In the genomic region with DNA sequence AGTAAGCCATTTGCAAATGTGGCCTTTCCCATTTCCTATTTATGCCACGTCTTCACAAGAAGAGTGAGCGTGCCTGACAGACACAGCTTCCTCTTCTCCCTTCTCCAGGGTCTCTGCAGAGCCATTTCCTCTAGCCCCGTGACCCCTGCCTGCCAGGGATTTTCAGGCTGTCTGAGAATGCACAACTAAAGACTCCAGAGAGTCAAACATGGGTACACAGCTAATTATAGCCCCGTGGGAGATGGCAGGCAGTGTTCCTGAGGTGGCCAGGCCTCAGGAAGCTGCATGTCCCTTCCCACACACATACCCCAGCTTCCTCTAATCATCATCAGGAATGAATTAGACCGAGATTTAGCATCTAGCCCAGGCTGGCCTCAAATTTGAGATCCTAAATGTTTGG, we compare ENCODE assay signal across 8 mouse cellular contexts. TPM values are rescaled to one million over a fixed set of nuclear protein-coding genes. Genes with fewer than 3 reads are reported as not detected.
DNase-seq lines count a peak whose midpoint lies in the region; ATAC-seq lines count a peak whose summit lies in the region.

No protein-coding gene starts in this region.

- intact Hi-C loops in heart, postnatal 10 days (cut with DNase I), result no loop called here

- no peaks in the 10 kb centered on the region for H3K9me3 ChIP-seq in neural tube, embryonic 11.5 days (ENCODE audit: control insufficient read depth, low read length)
- no peaks in the 10 kb centered on the region for H3K9me3 ChIP-seq in limb, embryonic 11.5 days (ENCODE audit: control insufficient read depth, low read length)
- H3K9me3 ChIP-seq in neural tube, embryonic 13.5 days, result no peaks in the 10 kb centered on the region

- peaks cover 8% of the 10 kb centered on the region; the same call in 1 of the 2 replicates for H3K4me1 ChIP-seq in neural tube, embryonic 11.5 days (ENCODE audit: control insufficient read depth, insufficient read depth, low read length)
- peaks cover 7% of the 10 kb centered on the region; the same call in 1 of the 2 replicates for H3K4me1 ChIP-seq in limb, embryonic 11.5 days (ENCODE audit: control insufficient read depth, insufficient read depth, low read length)
- peaks cover 24% of the 10 kb centered on the region for H3K4me1 ChIP-seq in neural tube, embryonic 13.5 days (replicated peaks)

- no peak for ATAC-seq in neural tube, embryonic 11.5 days (ENCODE audit: insufficient read depth, low FRiP score, low TSS enrichment)
- ATAC-seq in limb, embryonic 11.5 days (ENCODE audit: insufficient number of reproducible peaks, low FRiP score, low TSS enrichment, low read depth), result no peak
- ATAC-seq in neural tube, embryonic 13.5 days (ENCODE audit: low read depth), result peak; percentile 42; the same call in 1 of the 2 replicates
- ATAC-seq in monocyte, adult 5-6 weeks (replicated peaks; ENCODE audit: insufficient number of reproducible peaks, low FRiP score, low TSS enrichment, poor library complexity, severe bottlenecking), result no peak

- H3K27ac ChIP-seq in neural tube, embryonic 11.5 days (ENCODE audit: low read depth, low read length), result peak overlapping the region; percentile 40; the same call in 1 of the 2 replicates
- H3K27ac ChIP-seq in limb, embryonic 11.5 days (replicated peaks; ENCODE audit: low read depth, low read length), result peak overlapping the region; percentile 53
- H3K27ac ChIP-seq in neural tube, embryonic 13.5 days (replicated peaks), result peak overlapping the region; percentile 67

- H3K4me3 ChIP-seq in neural tube, embryonic 11.5 days (ENCODE audit: low read depth, low read length), result no peak overlapping the region
- H3K4me3 ChIP-seq in limb, embryonic 11.5 days (ENCODE audit: low read depth, low read length), result no peak overlapping the region
- no peak overlapping the region for H3K4me3 ChIP-seq in neural tube, embryonic 13.5 days

- H3K27me3 ChIP-seq in neural tube, embryonic 11.5 days (ENCODE audit: control insufficient read depth, insufficient read depth, low read length), result no peaks in the 10 kb centered on the region
- no peaks in the 10 kb centered on the region for H3K27me3 ChIP-seq in limb, embryonic 11.5 days (ENCODE audit: control insufficient read depth, insufficient read depth, low read length)
- H3K27me3 ChIP-seq in neural tube, embryonic 13.5 days, result no peaks in the 10 kb centered on the region

- no peak overlapping the region for H3K4me2 ChIP-seq in neural tube, embryonic 11.5 days (ENCODE audit: low read depth)
- no peak overlapping the region for H3K4me2 ChIP-seq in limb, embryonic 11.5 days (ENCODE audit: low read depth, severe bottlenecking)
- no peak overlapping the region for H3K4me2 ChIP-seq in neural tube, embryonic 13.5 days

- no peaks in the 10 kb centered on the region for H3K36me3 ChIP-seq in neural tube, embryonic 11.5 days (ENCODE audit: control insufficient read depth, insufficient read depth, low read length)
- no peaks in the 10 kb centered on the region; the same call in 1 of the 2 replicates for H3K36me3 ChIP-seq in limb, embryonic 11.5 days (ENCODE audit: control insufficient read depth, insufficient read depth, low read length)
- H3K36me3 ChIP-seq in neural tube, embryonic 13.5 days, result no peaks in the 10 kb centered on the region

- WGBS in neural tube, embryonic 11.5 days, result 46% methylated on average over 5 of the region's 5 CpGs
- whole genome bisulfite sequencing in limb, embryonic 11.5 days, result 5% methylated on average over 5 of the region's 5 CpGs
- WGBS in neural tube, embryonic 13.5 days, result 38% methylated on average over 5 of the region's 5 CpGs

- DNase-seq in neural tube, embryonic 11.5 days (ENCODE audit: low spot score), result no peak
- no peak for DNase-seq in neural tube, embryonic 10.5 days (ENCODE audit: extremely low spot score, low spot score)
- DNase-seq in heart, postnatal 10 days, result peak; percentile 44 to 49
- DNase-seq in limb, embryonic 11.5 days (ENCODE audit: low spot score), result peak; percentile 40
- no peak for DNase-seq in MN1 (ENCODE audit: low spot score)
- DNase-seq in urinary bladder, postnatal 10 days (ENCODE audit: low spot score), result no peak

- H3K9ac ChIP-seq in neural tube, embryonic 11.5 days (ENCODE audit: low read length), result no peak overlapping the region
- H3K9ac ChIP-seq in limb, embryonic 11.5 days (ENCODE audit: low read length), result no peak overlapping the region
- H3K9ac ChIP-seq in neural tube, embryonic 13.5 days, result no peak overlapping the region

RNA-seq across cellular contexts. Expression of a gene that starts 20.6 kb away (rescaled TPM):
- 134 and 146 TPM in 2 replicates for polyA plus RNA-seq in neural tube, embryonic 11.5 days (2014; fragmentation: Nextera tagmentation; extraction: Ambion mirVana)
- 10 to 100 TPM; 49.6 to 50.1 TPM for total RNA-seq in heart, postnatal 10 days (2021)
- 147 and 157 TPM in 2 replicates for polyA plus RNA-seq in limb, embryonic 11.5 days (2014; fragmentation: Nextera tagmentation; extraction: Ambion mirVana)
- polyA plus RNA-seq in neural tube, embryonic 13.5 days (2015; fragmentation: Nextera tagmentation; extraction: Ambion mirVana), result 71.2 and 89.5 TPM in 2 replicates
- total RNA-seq in monocyte, adult 5-6 weeks (2017), result 16.2 to 46.7 TPM (median 20.2 TPM) in 3 replicates

RNA-seq across cellular contexts. Expression of a gene that starts 57.8 kb away (rescaled TPM):
- polyA plus RNA-seq in neural tube, embryonic 11.5 days (2014; fragmentation: Nextera tagmentation; extraction: Ambion mirVana), result 2.6 and 4.2 TPM in 2 replicates
- total RNA-seq in heart, postnatal 10 days (2021), result under 1 TPM in 1 of 2 experiments, not detected in 1; 0.17 TPM
- polyA plus RNA-seq in limb, embryonic 11.5 days (2014; fragmentation: Nextera tagmentation; extraction: Ambion mirVana), result 2.3 TPM in 2 replicates
- polyA plus RNA-seq in neural tube, embryonic 13.5 days (2015; fragmentation: Nextera tagmentation; extraction: Ambion mirVana), result 1.2 TPM in 2 replicates
- total RNA-seq in monocyte, adult 5-6 weeks (2017), result 2.1 to 10.0 TPM (median 3.9 TPM) in 3 replicates

Comparison
In these comparisons a context has a peak if more than half of its experiments do, and no peak if none do; other contexts are left out.
1. DNase-seq: peak in heart, postnatal 10 days (2 of 2) and limb, embryonic 11.5 days (single experiment); none in neural tube, embryonic 11.5 days (single experiment), neural tube, embryonic 10.5 days (single experiment), MN1 (single experiment) and urinary bladder, postnatal 10 days (single experiment).
2. Peak in every context shown above with its lines, with median percentiles within 50 percentile points of each other: H3K27ac ChIP-seq.